Mouse (Mus musculus) adrenal gland, postnatal 25 days (tissue): ENCODE measurements around the gene Art3. TPM values are rescaled to one million over a fixed set of nuclear protein-coding genes. Genes with fewer than 3 reads are reported as not detected.
"Not testable (repeated sequence)": the region's sequence is repeated elsewhere in the genome, so short reads cannot be mapped to it uniquely, and the experiment has no call there.

Source experiments
- DNase-seq: peaks from one replicate; pipeline ENCODE4 v3.0.0; 2021; ENCODE audit warnings: mixed read lengths
- total RNA-seq: library from RNA; stranded (reverse); gene quantifications from 2 replicates; pipeline ENCODE4 v1.2.3, GENCODE M21; 2021

Gene Art3
- total RNA-seq, 1 experiment from 2014 or later, result 51.8 TPM

DNA sequence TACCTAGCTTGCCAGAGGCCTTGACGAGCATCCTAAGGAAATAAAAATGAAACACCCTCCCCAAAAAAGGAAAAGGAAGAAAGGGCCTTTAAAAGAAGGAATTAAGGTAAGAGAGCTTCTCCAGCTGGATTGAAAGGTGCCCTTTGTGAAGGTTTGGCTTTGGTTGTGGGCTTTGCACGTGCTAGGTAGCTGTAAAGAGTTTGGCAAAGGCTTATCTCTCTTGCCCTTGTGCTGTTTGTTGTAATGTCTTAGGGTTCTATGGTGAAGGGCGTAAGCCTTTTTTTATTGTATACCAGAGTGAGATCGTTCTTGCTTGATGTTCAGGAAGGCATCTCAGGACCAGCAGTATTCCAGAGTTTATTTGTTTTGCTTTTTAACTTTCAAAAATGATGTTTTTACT, 9.0 kb downstream of the Art3 start:
- DNase-seq, result no peak

DNA sequence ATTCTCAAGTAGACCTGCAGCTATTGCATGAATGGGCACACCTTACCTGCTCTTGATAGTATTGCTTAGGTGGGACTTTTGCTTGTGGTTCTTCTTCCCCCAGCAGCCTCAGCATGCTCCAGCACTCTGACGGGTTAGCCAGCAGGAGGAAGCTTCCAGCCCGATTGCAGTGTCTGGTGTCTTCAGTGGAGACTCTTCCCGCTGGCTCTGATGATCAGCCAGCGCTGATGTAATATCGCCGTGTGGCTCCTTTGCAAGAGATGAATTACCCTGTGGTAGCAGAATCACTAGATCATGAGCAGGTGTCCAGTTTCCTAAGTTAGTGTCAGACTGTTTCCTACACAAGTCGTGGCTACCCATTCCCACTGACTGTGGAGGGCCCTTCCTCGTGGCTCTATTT, 13.4 kb downstream of the Art3 start:
- no peak for DNase-seq

DNA sequence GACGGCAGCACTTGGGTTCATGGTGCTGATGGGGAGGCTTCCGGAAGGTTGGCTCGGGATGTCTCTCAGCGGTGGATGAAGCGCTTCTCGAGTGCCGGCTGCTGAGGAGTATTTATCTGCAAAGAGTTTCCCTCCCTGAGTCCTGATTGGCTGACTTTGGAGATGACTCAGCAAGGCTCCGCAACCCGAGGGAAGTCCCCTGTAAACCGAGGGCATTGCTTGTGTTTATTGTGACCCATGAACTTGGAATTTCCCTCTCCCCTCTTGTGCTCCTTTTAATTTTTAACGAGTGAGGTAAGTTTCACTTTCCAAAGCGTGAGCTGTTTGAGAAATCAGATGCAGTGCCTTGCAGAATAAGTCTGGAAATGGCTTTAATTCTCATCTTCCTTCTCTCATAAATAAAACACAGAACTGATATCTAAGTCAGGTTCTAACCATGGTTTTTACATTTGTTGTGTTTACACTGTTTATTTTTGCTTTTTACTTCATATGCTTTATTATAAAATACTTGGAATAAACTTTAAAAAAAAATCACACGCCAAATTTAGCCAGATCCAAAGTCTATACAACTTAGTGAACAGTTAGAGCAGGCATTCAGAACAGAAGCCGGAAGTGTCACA, 17.3 kb downstream of the Art3 start, which contains the start of gene Cxcl10:
TSS of gene Cxcl10 (minus strand) at position 96 of the 620 bp plus-strand sequence.
- DNase-seq, result peak; percentile 60

DNA sequence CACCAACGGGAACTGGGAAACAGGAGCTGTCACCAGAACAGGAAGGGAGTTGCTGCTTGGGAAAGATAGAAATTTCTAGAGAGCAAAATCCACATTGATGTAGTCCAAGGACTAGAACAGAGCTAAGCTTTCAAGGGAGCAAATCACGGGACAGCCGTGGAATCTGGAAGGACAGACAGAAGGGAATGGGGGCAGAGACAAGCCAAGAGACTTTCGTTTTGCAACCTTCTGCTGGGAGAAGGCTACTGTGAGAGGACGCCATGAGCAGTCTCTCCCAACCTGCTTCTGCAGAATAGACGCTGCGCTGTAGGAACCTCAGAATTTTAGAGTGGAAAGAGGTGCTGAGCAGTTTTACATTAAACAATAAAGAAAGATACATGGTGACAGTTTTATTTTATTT, 18.1 kb downstream of the Art3 start:
- no peak for DNase-seq

DNA sequence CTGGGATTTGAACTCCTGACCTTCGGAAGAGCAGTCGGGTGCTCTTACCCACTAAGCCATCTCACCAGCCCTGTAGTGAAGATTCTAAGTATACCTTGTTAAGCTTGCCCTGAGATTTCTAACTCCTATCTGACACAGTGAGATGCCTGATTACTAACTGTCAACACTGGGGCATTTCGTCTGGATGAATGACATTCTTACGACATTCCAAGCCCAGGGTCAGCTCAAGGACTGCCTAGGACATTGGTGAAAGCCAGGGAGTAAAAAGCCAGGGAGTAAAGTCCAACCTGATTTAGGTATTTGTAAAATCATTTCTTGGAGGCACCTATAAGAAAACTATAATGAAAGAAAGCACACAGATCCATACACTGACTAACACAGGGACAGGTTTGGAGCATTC, 21.1 kb downstream of the Art3 start:
- DNase-seq, result not testable (repeated sequence)

DNA sequence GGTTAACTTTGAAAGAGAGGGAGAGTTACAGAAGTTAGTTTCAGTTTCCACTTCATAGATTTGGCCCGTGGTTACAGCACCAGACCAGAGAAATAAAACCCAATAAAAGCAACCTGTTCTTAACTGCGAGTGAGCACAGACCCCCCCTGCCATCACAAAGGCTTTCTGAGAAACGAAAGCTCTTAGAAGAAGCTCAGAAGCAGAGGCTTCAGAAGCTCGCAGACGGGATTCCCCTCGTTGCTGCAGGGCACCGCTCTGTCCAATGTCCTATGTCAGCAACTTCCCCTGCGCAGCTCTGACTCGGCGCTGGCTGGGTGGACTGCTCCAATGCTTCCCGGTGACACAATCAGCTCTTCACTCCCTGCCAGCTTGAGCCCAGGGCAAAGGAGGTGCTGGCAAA, 21.9 kb downstream of the Art3 start:
- peak; percentile 66 for DNase-seq

DNA sequence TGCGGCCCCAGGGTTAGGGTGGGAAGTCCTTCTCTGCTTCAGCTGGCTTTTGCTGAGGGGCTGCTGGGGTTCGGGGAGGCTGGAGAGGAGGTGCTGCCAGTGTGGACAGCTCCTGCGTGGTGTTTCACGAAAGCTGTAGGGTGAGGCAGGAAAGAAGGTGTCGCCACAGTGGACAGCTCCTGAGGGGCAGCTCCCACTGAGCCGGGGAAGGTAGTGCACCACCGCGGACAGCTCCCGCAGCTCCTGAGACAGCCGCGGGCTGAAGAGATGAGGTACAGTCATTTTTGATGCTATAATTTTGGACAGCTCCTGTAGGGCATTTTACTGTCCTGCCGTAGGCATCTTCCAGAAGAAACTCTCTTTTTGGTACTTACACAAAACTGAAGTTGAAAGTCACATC, 26.4 kb downstream of the Art3 start:
- DNase-seq, result peak; percentile 46

DNA sequence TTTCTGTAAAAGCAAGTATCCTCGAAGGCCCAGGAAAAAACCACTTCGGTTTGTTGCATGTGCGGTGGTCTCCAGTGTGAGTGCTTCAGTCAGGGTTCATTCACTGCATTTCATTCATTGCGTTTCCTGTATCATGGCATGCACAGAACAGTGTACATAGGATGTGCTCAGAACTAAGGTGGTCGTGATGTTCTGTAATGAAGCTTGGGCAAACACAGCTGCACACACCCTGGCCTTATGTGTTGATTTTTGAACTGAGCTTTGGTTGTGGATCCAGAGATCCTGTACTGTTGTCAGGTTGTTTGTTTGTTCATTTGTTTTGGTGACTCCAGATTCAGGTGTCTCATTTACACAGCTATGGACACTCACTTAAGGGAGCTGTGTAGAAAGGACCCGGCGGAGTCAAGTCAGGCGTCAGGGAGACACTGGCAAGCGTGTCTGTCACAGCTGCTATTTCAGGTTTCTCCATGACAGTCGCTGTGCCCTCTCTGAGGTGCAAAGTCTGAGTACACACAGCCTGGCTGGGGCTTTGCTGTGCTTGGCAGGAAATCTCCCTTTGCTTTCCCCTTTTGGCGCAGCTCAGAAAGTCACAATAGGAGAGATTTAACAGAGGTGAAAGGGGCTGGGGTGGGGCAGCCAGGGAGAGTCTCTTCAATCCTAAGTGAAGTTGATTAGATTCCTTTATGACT, 27.3 kb downstream of the Art3 start:
- no peak for DNase-seq

DNA sequence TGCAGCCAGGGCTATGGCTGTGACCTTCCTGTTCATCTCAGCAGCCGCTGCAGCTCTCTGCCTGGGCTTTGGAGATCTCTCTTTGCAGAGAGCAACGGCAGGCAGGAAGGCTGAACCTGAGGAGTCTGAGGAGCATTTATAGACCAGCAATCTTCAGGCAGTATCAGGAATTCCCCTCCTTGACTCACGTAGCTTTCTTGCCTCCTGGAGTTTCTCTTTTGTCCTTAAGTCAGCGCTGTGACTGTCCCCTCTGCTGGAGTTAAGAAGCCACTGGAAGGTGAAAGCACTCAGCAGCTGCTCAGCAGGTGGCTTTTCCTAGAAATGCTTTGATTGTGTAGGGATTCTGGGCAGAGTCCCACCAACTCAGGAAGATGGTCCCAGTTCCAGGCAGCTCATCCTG, 31.6 kb downstream of the Art3 start:
- no peak for DNase-seq

DNA sequence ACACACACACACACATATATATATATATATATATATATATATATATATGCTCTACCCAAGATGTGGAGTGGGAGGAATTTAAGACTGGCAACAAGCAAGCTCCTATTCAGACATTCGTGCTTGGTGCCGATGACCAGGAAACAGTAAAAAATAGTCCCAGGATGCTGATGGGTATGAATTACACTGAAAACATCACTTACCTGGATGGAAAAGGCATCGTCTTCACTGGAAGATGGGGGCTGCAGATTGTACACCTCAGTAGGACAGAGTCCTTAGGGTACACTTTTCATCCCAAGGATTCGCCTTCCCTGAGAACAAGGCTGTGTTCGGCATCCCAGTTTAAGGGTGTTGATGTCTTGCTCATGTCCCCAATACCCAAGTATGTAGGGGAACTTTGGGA, 32.4 kb downstream of the Art3 start:
- DNase-seq, result no peak

DNA sequence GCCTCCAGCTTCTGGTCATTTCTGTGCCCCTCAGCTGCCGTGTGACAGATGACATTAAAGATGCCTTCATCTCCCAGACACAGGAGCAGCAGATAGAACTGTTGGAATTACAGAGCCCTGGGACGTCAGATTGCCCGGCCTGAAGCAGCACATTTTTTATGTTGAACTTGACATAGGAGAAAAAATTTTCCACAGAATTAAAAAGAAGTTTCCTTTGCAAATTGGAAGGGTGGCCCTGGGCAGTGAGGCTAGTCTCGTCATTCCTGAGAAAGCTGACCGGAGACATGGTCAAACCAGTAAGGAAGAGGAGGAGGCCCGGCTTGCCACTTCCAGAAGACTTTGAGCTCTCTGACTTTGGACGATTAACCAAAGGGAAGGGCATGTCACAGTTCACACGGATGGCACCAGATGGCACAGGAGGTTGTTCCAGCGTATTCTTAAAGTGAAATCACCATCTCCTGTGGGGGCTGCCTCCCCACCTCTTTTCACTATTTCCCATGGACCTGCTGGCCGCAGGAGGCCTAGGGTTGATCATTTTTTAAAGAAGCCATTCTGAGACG, 33.6 kb downstream of the Art3 start:
- no peak for DNase-seq

DNA sequence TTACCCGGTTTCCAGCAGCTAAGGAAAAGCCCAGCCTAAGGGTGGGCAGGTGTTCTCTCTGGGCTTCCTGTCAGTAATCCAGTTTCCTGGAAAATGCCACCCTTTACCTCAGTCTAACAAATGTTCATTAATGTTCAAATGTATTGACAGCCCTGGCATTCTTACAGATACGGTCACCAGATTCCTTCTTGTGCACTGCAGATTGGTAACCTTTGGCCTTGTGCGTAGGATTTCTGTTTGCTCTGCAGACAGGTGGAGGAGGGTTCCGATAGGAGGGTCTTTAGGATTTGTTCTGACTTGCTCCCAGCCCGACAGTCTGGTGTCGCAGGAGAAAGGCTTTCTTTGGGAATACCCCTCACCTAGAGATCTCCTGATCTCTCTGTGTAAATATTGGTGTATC, 34.9 kb downstream of the Art3 start:
- no peak for DNase-seq

DNA sequence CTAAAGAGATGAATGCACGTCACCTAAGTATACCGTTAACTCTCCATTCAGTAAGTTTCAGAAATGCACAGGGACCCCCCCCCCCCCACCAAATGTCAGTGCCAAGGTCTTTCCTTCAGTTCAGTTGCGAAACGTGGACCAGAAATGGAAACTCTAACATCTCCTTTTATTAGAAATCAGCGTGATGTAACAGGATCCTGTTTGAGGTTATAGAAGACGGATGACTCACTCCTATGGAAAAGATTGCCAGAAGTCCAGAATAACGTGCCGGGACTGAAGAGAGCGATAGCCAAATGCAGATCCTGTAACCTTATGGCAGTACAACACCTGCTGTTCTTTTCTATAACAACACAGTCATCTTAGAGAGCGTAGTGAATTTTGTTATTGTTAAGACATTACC, 36.8 kb downstream of the Art3 start:
- DNase-seq, result no peak

DNA sequence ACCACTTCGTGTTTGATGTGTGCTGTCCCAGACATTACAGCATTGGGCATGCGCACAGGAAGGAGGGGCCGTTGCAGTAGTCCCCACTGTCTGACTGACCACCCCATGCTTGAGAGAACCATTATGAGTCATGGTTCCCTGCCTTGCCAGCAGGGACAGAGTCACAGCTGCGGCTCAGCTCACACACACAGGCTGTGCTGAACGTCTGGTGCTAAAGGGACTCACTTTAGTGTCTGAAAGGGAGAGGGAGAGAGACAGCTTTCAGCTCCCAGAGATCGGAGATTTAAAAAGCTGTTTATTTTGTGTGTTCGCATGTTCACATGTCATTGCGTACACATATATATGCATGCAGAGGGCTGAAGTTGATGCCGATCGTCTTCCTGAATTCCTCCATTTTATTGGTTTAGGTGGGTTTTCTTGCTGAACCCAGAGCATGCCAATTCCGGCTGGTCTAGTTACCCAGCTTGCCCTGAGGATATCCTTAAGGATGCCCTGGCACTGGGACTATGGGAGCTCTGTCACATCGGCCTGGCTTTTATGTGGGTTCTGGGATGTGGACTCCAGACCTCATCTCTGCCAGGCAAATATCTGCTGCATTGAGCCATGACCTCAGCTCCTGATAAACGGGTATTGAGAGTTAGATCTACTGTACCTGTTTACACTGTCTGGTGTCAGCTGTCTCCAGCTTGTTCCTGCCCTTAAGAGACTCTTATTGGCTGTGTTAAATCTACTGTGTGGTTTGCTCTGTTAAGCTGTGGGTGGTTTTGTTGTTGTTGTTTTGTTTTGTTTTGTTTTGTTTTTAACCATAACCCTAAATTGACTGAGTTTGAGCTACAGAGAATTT, 37.7 kb downstream of the Art3 start:
- peak; percentile 61 for DNase-seq

DNA sequence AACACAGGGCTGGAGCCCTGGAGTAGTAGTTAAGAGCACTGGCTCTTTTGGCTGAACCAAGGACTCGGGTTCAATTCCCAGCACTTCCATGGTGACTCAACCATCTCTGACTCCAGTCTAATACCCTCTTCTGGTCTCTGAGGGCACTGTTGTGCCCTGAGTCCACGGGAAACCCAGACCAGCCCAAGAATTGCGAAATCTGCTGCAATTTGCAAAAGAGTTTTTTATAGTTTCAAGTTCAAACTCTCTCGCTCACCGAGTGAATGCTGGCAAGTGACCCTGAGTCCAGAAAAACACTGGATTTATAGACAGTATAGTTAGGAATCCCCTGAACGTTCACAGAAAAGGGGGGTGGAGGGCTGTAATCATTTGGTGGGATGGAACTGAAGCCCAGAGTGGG, 38.8 kb downstream of the Art3 start:
- no peak for DNase-seq

DNA sequence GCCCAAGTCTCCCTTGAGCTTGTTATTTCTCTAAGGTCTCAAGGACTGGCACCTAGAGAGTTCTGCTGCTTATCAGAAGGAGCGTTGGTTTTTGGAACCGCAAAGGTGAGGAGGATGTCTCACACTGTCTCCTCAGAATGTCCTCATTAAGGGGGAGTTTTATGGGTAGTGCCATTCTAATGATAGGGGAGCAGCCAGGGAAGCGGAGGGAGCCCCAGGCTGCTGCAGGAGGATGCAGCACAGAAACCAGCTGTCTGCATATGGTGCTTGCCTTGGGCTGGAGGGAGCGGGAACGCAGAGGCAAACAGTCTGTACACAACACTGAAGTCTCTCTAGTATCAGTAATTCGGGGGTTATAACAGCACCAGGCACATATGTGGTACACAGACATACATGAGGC, 39.3 kb downstream of the Art3 start:
- no peak for DNase-seq

DNA sequence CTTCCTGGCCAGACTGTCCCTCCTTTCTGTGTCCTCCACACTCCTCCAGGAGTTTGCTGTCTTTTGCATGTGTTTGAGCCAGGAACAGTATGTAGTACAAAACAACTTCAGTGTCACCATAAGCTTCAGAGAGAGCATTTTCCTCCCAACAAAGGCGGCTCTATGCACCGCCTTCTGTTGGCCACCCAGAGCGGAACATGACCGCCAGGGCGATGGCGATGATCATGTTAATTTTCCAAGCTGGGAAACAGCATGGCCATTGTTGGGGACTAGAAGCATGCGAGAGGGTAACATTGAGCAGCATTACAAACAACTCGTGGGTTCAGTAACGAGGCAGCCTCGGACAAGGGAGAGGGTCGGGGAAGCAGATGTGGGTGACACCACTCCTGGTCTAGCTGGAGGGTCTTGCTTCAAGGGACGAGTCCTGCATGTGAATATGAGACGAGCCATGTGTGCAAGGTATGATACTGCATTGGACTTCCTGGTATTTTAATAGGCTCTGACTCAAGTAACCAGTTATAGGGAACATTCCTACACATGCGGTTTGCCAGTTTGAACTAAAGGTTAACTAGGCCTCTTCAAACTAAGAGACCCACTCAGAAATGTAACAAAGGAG, 39.8 kb downstream of the Art3 start:
- no peak for DNase-seq

DNA sequence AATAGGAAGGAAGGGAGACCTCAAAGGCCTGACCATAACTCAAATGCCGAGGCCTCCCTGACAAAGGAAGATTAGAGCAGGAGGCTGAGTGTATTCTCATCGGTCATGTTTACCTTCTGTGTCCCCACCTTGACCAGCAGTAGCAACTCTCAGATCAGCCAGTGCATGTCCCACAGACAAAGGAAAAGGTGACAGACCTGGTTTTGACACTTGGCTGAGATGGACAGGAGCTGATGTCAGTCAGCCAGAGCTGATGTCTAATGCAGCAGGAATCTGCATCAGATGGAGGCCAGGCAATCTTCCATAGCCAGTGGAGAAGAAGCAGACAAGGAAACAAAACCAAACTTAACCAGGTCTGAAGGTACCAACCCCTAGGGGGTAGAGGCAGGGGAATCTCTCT, 41.0 kb downstream of the Art3 start:
- no peak for DNase-seq

DNA sequence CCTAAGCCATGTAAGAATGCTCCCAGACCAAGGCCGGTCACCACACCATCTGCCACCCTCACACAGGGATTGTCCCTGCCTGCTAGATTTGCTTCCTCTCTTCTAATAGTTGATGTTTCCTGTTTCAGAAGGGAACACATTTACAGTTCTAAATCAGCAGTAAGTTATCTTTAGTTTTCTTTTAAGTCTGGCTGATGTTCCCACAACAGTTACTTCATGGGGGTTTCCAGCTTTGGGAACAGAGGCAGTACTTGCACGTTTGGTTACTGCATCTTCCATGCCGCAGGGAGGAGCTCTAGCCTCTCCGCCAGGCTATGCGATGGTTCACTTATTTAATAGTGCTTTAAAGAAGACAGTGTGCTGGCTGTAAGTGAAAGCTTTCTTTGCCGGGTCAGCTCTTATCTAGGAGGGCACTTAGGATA, 43.1 kb downstream of the Art3 start:
- DNase-seq, result peak; percentile 47

DNA sequence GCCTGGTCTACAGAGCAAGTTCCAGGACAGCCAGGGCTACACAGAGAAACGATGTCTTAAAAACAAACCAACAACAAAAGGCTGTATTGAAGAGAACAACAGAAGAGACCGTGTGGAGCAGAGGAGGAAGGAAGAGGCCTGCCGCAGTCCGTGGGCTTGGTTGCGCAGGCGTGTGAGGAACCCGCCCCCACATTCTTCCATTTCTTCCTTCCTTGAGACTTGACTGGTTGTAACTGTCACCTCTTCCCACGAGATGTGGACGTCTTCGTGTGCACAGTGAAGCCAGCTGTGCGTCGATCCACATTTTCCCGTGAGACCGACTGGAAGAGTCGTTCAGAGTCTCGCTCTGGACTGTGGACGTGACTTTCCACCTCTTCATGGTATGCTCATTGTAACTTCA, 43.7 kb downstream of the Art3 start:
- no peak for DNase-seq

DNA sequence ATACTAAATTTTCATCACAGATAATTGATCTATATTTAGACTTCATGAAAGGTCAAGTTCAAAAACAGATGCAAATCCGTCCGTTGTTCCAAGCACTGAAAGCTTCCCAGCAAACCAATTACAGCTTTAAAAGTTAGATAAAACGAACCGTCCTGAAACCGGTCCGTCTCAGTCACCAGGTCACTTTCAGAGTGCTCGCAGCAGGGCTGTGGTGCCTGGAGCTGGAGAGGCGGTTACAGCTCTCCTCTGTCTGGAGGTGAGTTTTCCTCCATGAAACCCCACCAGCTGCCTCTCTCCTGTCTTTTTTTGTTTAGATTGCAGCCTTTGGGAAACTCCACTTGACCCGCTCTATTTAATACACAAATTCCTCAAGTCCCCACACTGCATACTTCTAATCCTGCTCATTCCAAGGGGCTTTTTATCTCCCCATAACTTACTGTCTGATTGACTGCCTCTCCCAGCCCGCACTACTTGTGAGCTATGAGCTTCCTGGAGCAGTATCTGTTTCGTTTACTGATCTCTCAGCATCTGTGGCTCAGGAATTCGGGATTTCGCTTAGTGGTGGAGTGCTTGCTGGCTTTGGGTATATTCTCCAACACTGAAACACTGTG, 45.3 kb downstream of the Art3 start:
- no peak for DNase-seq
